Mouse (Mus musculus) forebrain, embryonic 13.5 days (tissue): ENCODE measurements around the gene Prrc2a. TPM values are rescaled to one million over a fixed set of nuclear protein-coding genes. Genes with fewer than 3 reads are reported as not detected.

ENCODE experiments used
- ATAC-seq: fragments of 200-750 bp; cut with Nextera tagmentation; 2 replicates; pipeline ENCODE4 v1.8.0; 2017
- H3K27ac ChIP-seq: fragments of 300-500 bp; sonication (generic); 2 replicates; pipeline ENCODE4 v1.5.1; 2015; ENCODE audit warnings: inconsistent platforms, mild to moderate bottlenecking, moderate library complexity
- H3K27me3 ChIP-seq: fragments of 300-500 bp; sonication (generic); 2 replicates; pipeline ENCODE4 v1.6.1; 2015; ENCODE audit warnings: mild to moderate bottlenecking, inconsistent platforms
- H3K36me3 ChIP-seq: fragments of 300-500 bp; sonication (generic); 2 replicates; pipeline ENCODE4 v1.6.1; 2015; ENCODE audit warnings: mild to moderate bottlenecking, inconsistent platforms; ENCODE audit not compliant: poor library complexity, severe bottlenecking
- H3K4me1 ChIP-seq: fragments of 300-500 bp; sonication (generic); 2 replicates; pipeline ENCODE4 v1.6.1; 2015; ENCODE audit warnings: inconsistent platforms
- H3K4me2 ChIP-seq: fragments of 300-500 bp; sonication (generic); 2 replicates; pipeline ENCODE4 v1.6.1; 2015; ENCODE audit warnings: inconsistent platforms, mild to moderate bottlenecking, moderate library complexity
- H3K4me3 ChIP-seq: fragments of 300-500 bp; sonication (generic); 2 replicates; pipeline ENCODE4 v1.5.1; 2015; ENCODE audit warnings: mild to moderate bottlenecking, inconsistent platforms
- H3K9ac ChIP-seq: fragments of 300-500 bp; sonication (generic); 2 replicates; pipeline ENCODE4 v1.6.1; 2015; ENCODE audit warnings: mild to moderate bottlenecking, inconsistent platforms
- H3K9me3 ChIP-seq: fragments of 300-500 bp; sonication (generic); replicated peaks from 2 replicates; pipeline ENCODE4 v1.6.1; 2016; ENCODE audit warnings: inconsistent platforms
- WGBS: fragments of 180-500 bp; shearing (Covaris S2); methylation state at CpG from one replicate; pipeline ENCODE4 v1.1.7; 2015; 5-methylcytosine and 5-hydroxymethylcytosine counted together
- polyA plus RNA-seq: library from polyadenylated mRNA; unstranded; fragments of >200 nt; fragmentation: Nextera tagmentation; extraction: Ambion mirVana; gene quantifications from 2 replicates; pipeline ENCODE4 v1.2.1, GENCODE M21; 2015

Gene Prrc2a
- polyA plus RNA-seq, 1 experiment from 2014 or later = 213 TPM

DNA sequence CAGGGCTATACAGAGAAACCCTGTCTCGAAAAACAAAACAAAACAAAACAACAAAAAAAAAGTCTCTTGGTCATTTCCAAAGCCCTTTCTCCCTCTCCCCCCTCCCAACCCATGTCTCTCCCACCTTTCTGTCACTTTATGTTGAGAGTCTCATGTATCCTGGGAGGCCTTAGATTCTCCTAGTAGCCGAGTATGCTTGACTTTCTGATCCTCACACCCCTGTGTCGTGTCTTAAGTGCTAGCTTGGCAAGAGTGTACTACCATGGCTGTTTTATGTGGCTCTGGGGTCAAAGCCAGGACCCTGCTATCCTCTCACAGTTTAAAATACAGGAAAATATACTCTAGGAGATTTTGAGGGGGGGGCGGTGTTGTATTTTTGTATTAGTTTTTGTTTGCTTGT is 22.6 kb upstream of the Prrc2a start:
- Histone ChIP-seq H3K4me1 (peaks cover 11% of the 10 kb centered on the region), H3K27ac (no peak overlapping the region), H3K27me3 (no peaks in the 10 kb centered on the region), H3K36me3 (no peaks in the 10 kb centered on the region), H3K4me2 (no peak overlapping the region), H3K9me3 (no peaks in the 10 kb centered on the region), H3K4me3 (no peak overlapping the region), H3K9ac (no peak overlapping the region)
- 78% methylated on average over 4 of the region's 4 CpGs for WGBS
- no peak for ATAC-seq

GRCm38 (mm10) chr17:35186681-35187080 is 22.0 kb upstream of the Prrc2a start:
- H3K9me3 ChIP-seq = no peaks in the 10 kb centered on the region
- peak overlapping the region; percentile 36; the same call in 1 of the 2 replicates for H3K4me3 ChIP-seq
- H3K4me1 ChIP-seq = peaks cover 11% of the 10 kb centered on the region
- no peak for ATAC-seq
- 0% methylated on average over 4 of the region's 4 CpGs for WGBS
- H3K9ac ChIP-seq = no peak overlapping the region
- peak overlapping the region; percentile 58 for H3K4me2 ChIP-seq
- H3K36me3 ChIP-seq = no peaks in the 10 kb centered on the region
- H3K27me3 ChIP-seq = no peaks in the 10 kb centered on the region
- H3K27ac ChIP-seq = no peak overlapping the region; the same call in 1 of the 2 replicates

GRCm38 (mm10) chr17:35185639-35186611 is 21.2 kb upstream of the Prrc2a start:
- no peaks in the 10 kb centered on the region for H3K27me3 ChIP-seq
- H3K9me3 ChIP-seq = no peaks in the 10 kb centered on the region
- peak overlapping the region; percentile 36 for H3K4me3 ChIP-seq
- H3K27ac ChIP-seq = no peak overlapping the region; the same call in 1 of the 2 replicates
- peaks cover 11% of the 10 kb centered on the region for H3K4me1 ChIP-seq
- peak overlapping the region; percentile 46 for H3K9ac ChIP-seq
- ATAC-seq = peak; percentile 67; the same call in 1 of the 2 replicates
- no peaks in the 10 kb centered on the region for H3K36me3 ChIP-seq
- 5% methylated on average over 17 of the region's 18 CpGs for WGBS
- peak overlapping the region; percentile 58 for H3K4me2 ChIP-seq

GRCm38 (mm10) chr17:35180093-35180492 is 15.4 kb upstream of the Prrc2a start:
- no peaks in the 10 kb centered on the region for H3K27me3 ChIP-seq
- no peak overlapping the region for H3K4me3 ChIP-seq
- WGBS = 93% methylated on average over 5 of the region's 5 CpGs
- H3K9ac ChIP-seq = no peak overlapping the region
- H3K4me1 ChIP-seq = no peaks in the 10 kb centered on the region
- H3K9me3 ChIP-seq = no peaks in the 10 kb centered on the region
- no peak overlapping the region for H3K4me2 ChIP-seq
- ATAC-seq = no peak
- H3K36me3 ChIP-seq = no peaks in the 10 kb centered on the region
- no peak overlapping the region for H3K27ac ChIP-seq

DNA sequence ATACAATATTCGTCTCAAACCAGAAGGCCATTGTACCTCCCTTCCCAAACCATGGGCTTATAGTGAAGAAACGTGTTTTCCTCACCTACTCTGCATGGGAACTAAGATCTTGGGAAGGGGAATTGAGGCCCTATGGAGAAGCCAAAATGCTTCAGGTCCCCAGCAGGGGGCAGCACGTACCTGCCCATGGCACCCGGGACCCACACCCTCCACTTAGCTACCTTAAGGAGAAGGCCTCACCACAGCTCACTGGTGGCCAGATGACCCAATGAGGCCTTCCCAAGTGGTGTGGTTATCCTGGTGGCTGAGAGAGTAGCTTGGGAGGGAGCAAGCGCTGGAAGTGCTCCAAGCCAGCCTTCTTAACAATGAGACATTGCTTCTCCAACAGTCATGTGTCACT is 13.8 kb upstream of the Prrc2a start:
- Histone ChIP-seq H3K36me3 (no peaks in the 10 kb centered on the region), H3K9ac (no peak overlapping the region), H3K27me3 (no peaks in the 10 kb centered on the region), H3K4me2 (no peak overlapping the region), H3K4me3 (no peak overlapping the region), H3K9me3 (no peaks in the 10 kb centered on the region), H3K4me1 (no peaks in the 10 kb centered on the region), H3K27ac (no peak overlapping the region)
- ATAC-seq = 0 out of 2 replicates have a peak, but pooled peaks have one; percentile 43
- WGBS = 14% methylated on average over 5 of the region's 5 CpGs

DNA sequence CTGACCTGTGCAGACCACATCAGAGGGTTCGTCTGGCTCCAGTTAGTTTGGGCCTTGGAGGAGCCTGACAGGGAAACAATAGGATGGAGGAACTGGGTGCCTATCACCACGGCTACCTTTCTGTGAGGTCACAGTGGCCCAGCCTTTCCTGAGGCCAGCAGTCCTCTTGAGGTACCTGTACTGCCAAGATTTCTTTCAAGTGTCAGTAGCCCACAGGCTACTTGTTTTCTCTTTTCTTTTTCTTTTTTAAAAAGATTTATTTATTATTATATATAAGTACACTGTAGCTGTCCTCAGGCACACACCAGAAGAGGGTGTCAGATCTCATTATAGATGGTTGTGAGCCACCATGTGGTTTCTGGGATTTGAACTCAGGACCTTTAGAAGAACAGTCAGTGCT is 11.3 kb upstream of the Prrc2a start, which contains the start of gene Aif1:
TSS of gene Aif1 (minus strand) at position 101 of the 400 bp plus-strand sequence.
- Histone ChIP-seq H3K4me1 (no peaks in the 10 kb centered on the region), H3K27ac (no peak within 1 kb of the TSS), H3K4me2 (no peak within 1 kb of the TSS), H3K27me3 (no peaks in the 10 kb centered on the region), H3K36me3 (no peaks in the 10 kb centered on the region), H3K9ac (no peak within 1 kb of the TSS), H3K4me3 (no peak within 1 kb of the TSS), H3K9me3 (no peaks in the 10 kb centered on the region)
- no peak for ATAC-seq
- WGBS = 50% methylated on average over 2 of the region's 2 CpGs

DNA sequence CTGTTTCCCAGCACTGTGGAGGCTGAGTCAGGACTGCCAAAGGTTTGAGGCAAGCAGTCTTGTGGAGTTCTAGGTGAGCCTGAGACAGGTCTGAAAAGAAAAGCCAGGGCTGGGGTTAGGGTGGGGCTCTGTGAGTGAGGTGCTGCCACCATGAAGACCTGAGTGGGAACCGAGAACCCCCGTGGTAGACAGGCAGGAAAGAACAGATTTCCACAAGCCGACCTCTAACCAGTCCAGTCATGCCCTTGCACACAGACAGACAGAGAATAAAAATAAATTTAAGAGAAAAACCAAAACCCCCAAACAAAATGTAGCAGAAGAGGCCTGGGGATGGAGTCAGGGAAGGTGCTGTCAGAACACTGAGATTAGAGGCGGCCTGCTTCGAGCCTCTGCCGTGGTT is 10.7 kb upstream of the Prrc2a start:
- H3K4me3 ChIP-seq = no peak overlapping the region
- H3K36me3 ChIP-seq = no peaks in the 10 kb centered on the region
- no peak for ATAC-seq
- H3K9me3 ChIP-seq = no peaks in the 10 kb centered on the region
- 79% methylated on average over 6 of the region's 6 CpGs for WGBS
- no peak overlapping the region for H3K4me2 ChIP-seq
- H3K4me1 ChIP-seq = no peaks in the 10 kb centered on the region
- no peak overlapping the region for H3K27ac ChIP-seq
- no peaks in the 10 kb centered on the region for H3K27me3 ChIP-seq
- H3K9ac ChIP-seq = no peak overlapping the region

DNA sequence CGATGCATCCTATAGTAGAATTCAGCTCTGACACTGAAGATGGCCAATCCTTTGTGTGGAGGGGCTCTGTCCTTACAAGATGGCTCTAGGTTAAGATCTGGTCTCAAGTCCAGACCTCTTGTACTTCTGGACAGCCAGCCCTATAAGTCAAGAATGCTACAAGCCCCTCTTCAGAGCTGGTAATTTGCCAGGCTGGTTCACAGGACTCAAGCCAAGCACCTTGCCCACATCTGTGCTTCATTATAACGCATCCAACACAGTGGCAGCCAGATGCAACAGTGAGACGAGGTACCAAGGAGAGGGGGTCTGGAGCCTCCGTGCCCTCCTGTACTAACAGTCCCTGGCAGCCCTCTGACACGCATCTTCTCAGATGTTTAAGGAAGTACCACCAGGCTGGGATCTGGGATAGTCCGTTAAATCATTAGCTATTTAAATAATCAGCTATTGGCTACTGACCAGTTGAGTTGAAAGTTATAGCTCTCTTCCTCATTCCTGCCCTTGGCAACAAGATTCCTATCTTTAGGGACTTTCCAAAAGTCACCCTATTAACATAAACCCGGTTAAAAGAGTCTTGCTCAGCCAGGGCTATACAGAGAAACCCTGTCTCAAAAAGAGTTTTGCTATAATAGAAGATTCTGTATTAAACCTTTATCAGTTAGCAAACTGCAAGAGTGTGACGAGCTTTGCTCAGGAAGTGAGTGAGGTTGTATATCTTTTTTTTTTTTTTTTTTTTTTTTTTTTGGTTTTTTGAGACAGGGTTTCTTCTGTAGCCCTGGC is 9.7 kb upstream of the Prrc2a start:
- H3K36me3 ChIP-seq = no peaks in the 10 kb centered on the region
- ATAC-seq = no peak
- no peak overlapping the region for H3K4me3 ChIP-seq
- H3K27me3 ChIP-seq = no peaks in the 10 kb centered on the region
- H3K27ac ChIP-seq = no peak overlapping the region
- H3K9ac ChIP-seq = no peak overlapping the region
- 78% methylated on average over 8 of the region's 8 CpGs for WGBS
- no peaks in the 10 kb centered on the region for H3K9me3 ChIP-seq
- H3K4me1 ChIP-seq = no peaks in the 10 kb centered on the region
- no peak overlapping the region for H3K4me2 ChIP-seq

GRCm38 (mm10) chr17:35173329-35173728 is 8.6 kb upstream of the Prrc2a start:
- ATAC-seq = no peak
- Histone ChIP-seq H3K27me3 (no peaks in the 10 kb centered on the region), H3K4me2 (no peak overlapping the region), H3K4me1 (no peaks in the 10 kb centered on the region), H3K9me3 (no peaks in the 10 kb centered on the region), H3K27ac (peak overlapping the region; percentile 19; the same call in 1 of the 2 replicates), H3K36me3 (no peaks in the 10 kb centered on the region), H3K9ac (no peak overlapping the region), H3K4me3 (no peak overlapping the region)
- WGBS = 65% methylated on average over 3 of the region's 3 CpGs

DNA sequence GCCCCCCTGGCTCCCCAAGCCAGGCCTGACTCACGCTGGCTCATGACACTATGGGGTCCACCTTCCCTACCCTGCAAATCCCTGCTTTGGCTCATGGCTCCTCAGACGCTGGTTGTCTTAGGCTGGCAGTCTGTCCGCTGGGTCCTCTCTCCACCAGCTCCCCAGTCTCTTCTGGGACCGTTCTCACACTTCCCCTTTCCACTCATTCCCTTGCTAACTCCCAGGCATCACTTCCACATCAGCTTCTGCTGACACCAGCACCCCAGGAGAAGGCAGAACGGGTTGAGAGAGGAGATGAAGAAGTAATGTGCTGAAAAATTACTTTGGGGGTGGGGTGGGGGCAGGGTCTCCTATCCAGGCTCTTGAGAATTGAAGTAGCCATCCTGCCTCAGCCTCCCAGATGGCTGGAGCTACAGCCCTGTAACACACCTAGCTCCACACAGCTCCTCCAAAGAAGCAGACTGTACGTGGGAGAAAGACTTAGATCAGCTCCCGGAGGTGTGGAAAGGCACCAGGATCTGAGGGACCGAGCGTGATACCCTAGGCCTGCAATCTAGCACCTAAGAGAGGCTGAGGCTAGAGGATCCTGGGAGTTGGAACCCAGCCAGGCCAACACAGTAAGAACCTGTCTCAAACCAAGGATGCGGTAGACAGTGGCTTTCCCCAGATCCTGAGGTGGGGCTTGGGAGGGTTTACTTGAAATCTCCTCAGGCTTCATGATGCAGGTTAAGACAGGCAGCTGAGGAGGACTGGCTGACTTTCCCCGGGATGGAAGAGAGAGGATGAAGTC is 7.9 kb upstream of the Prrc2a start:
- H3K4me2 ChIP-seq = no peak overlapping the region
- no peaks in the 10 kb centered on the region for H3K27me3 ChIP-seq
- no peak overlapping the region for H3K9ac ChIP-seq
- WGBS = 78% methylated on average over 11 of the region's 11 CpGs
- H3K4me3 ChIP-seq = no peak overlapping the region
- H3K27ac ChIP-seq = no peak overlapping the region
- no peaks in the 10 kb centered on the region for H3K4me1 ChIP-seq
- no peak for ATAC-seq
- no peaks in the 10 kb centered on the region for H3K36me3 ChIP-seq
- no peaks in the 10 kb centered on the region for H3K9me3 ChIP-seq

DNA sequence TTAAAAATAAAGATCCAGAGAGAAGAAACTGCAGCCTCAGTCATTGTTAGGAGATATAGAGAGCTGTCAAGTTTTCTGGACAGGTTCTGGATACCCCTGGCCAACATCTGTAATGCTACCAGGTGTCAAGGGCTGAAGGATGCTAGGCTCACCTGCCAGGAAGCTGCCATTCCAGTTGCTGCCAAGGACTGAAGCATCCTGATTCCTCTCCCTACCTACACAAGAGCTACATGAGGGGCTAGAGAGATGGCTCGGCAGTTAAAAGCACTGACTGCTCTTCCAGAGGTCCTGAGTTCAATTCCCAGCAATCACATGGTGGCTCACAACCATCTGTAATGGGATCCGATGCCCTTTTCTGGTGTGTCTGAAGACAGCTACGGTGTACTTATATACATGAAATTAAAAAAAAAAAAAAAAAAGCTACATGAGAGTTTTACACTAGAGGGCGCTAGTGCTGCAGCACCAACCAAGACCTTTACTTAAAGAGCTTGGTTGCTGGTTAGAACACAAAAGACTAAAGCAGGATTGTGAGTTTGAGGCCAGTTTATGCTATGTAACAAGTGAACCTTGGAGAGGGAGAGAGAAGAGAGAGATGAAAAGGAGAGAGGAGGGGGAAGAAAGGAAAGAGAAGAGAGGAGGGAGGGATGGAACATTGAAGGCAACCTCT is 4.0 kb upstream of the Prrc2a start:
- Histone ChIP-seq H3K4me1 (peaks cover 13% of the 10 kb centered on the region), H3K27ac (no peak overlapping the region), H3K36me3 (no peaks in the 10 kb centered on the region), H3K27me3 (no peaks in the 10 kb centered on the region), H3K4me3 (no peak overlapping the region), H3K9me3 (no peaks in the 10 kb centered on the region), H3K4me2 (no peak overlapping the region), H3K9ac (0 out of 2 replicates have a peak overlapping the region, but pooled peaks have one; percentile 12)
- WGBS = 23% methylated on average over 4 of the region's 4 CpGs
- no peak for ATAC-seq
